Mouse (Mus musculus) spleen, adult 2 months (tissue): Measurements from ENCODE around the gene Ak8. TPM values are rescaled to one million over a fixed set of nuclear protein-coding genes. Genes with fewer than 3 reads are reported as not detected.

Source experiments
- DNase-seq, 2 experiments: peaks; one replicate each; pipeline versions ENCODE4 v3.0.0 to v3.0.0-alpha.2; 2012 to 2021; ENCODE audit warnings: low spot score in 2 of 2, low read depth in 1 of 2
- H3K27ac ChIP-seq: fragments of 200-500 bp; 2 replicates; pipeline ENCODE4 v1.5.1; 2012; ENCODE audit warnings: low read length, inconsistent platforms; ENCODE audit not compliant: insufficient read depth
- H3K27me3 ChIP-seq: fragments of 200-500 bp; 2 replicates; pipeline ENCODE4 v1.6.1; 2012; ENCODE audit warnings: mild to moderate bottlenecking, moderate library complexity, low read length, inconsistent platforms; ENCODE audit not compliant: control insufficient read depth, insufficient read depth
- H3K36me3 ChIP-seq: fragments of 200-500 bp; 2 replicates; pipeline ENCODE4 v1.6.1; 2012; ENCODE audit warnings: mild to moderate bottlenecking, low read length, inconsistent platforms; ENCODE audit not compliant: control insufficient read depth, insufficient read depth
- H3K4me1 ChIP-seq: fragments of 200-500 bp; 2 replicates; pipeline ENCODE4 v1.6.1; 2011; ENCODE audit warnings: inconsistent platforms; ENCODE audit not compliant: control insufficient read depth, insufficient read depth, insufficient read length
- H3K4me3 ChIP-seq: fragments of 200-500 bp; 2 replicates; pipeline ENCODE4 v1.5.1; 2011; ENCODE audit warnings: mild to moderate bottlenecking, inconsistent platforms; ENCODE audit not compliant: insufficient read depth, insufficient read length; ENCODE audit errors: extremely low read depth
- CTCF ChIP-seq: fragments of 200-500 bp; IDR thresholded peaks from 2 replicates; pipeline ENCODE4 v1.5.1; 2011; ENCODE audit warnings: mild to moderate bottlenecking, inconsistent platforms; ENCODE audit not compliant: insufficient read depth, insufficient read length, insufficient replicate concordance; ENCODE audit errors: extremely low read depth
- POLR2A ChIP-seq: fragments of 200-500 bp; IDR thresholded peaks from 2 replicates; pipeline ENCODE4 v1.6.1; 2011; ENCODE audit warnings: low read depth, low read length, inconsistent platforms
- WGBS: fragments of 180-500 bp; shearing (Covaris S2); methylation state at CpG from one replicate; pipeline ENCODE4 v1.1.7; 2018; 5-methylcytosine and 5-hydroxymethylcytosine counted together
- polyA plus RNA-seq: library from polyadenylated mRNA; depleted of rRNA; stranded (reverse); fragments of >200 nt; gene quantifications from 2 replicates; pipeline ENCODE4 v1.2.3, GENCODE M21; 2012

The Ak8 gene
- polyA plus RNA-seq, 1 experiment = 0.94 TPM

DNA sequence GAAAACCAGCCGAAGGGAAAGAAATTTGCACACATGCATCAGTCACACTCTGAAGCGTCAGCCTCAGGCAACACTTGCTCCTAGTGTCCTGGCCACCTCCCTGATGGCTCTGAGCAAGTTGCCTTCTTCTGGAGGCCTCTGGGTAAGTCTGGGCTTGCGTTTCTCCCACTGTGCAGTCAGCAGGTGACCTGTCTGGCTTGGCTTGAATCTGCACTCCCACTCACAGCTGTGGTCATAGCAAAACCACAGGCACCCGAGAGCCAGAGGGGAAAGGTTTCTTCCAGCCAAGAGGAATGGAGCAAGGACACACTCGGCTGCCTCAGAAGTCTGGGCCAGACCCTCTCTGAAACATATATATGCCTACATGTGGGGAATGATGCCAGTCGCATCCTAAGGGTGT, 108.9 kb downstream of the Ak8 start:
- Histone ChIP-seq H3K27ac (no peak overlapping the region), H3K4me1 (no peaks in the 10 kb centered on the region), H3K36me3 (no peaks in the 10 kb centered on the region), H3K27me3 (no peaks in the 10 kb centered on the region; the same call in 1 of the 2 replicates), H3K4me3 (no peak overlapping the region)
- no peak for DNase-seq
- 79% methylated on average over 6 of the region's 6 CpGs for WGBS
- TF ChIP-seq POLR2A (no peak), CTCF (no peak)

DNA sequence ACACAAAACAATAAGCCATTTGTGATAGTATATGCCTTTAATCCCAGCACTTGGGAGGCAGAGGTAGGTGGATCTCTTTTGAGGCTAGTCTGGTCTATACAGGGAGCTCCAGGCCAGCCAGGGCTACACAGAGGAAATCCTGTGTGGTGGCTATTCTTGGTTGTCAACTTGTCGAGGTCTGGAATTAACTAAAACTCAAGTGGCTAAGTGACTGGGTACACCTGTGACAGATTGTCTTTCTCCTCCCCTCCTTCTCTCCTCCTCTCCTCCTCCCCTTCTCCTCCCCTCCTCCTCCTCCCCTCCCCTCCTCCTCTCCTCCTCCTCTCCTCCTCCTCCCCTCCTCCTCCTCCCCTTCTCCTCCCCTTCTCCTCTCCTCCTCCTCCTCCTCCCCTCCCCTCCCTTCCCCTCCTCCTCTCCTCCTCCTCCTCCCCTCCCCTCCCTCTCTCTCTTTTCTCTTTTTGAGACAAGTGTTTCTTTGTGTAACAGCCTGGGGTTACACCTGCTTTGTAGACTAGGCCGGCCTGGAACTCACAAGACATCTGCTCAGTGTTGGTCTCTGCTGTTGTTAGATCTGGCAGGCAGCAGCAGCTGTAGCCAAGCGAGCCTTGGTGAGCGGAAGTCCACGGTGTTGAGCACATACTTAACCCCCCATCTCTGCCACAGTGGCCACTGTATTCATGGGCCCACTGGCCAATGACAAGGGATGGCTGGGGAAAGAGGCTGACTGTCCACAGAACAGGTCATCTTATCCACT, 110.5 kb downstream of the Ak8 start:
- Histone ChIP-seq H3K27me3 (no peaks in the 10 kb centered on the region; the same call in 1 of the 2 replicates), H3K27ac (no peak overlapping the region), H3K36me3 (no peaks in the 10 kb centered on the region), H3K4me1 (no peaks in the 10 kb centered on the region), H3K4me3 (no peak overlapping the region)
- TF ChIP-seq CTCF = no peak
- TF ChIP-seq POLR2A = no peak
- no peak for DNase-seq
- WGBS = 54% methylated on average over 5 of the region's 5 CpGs

DNA sequence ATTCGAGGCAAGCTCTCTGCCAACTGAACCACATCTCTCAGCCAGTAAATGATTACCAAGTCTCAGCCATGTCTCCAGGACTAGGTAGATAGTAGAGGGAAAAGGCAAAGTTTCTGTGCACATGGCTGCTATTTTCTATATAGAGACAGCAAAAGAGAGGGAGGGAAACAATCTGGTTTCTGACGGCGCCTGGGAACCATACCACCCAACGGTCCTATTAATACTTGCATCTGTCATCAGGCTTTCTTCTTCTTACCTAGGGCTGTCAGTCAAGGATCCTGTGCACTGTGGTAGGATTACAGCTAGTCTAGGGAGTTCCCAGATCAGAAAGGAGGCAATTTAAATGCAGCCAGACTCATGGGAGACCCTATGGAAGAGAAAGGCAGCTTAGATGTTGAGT, 118.9 kb downstream of the Ak8 start:
- 80% methylated on average over 4 of the region's 4 CpGs for WGBS
- DNase-seq = no peak
- no peak overlapping the region for H3K4me3 ChIP-seq
- H3K4me1 ChIP-seq = no peaks in the 10 kb centered on the region
- H3K27me3 ChIP-seq = no peaks in the 10 kb centered on the region
- H3K36me3 ChIP-seq = peaks cover 1% of the 10 kb centered on the region; the same call in 1 of the 2 replicates
- no peak overlapping the region for H3K27ac ChIP-seq
- TF ChIP-seq POLR2A (no peak), CTCF (no peak)

DNA sequence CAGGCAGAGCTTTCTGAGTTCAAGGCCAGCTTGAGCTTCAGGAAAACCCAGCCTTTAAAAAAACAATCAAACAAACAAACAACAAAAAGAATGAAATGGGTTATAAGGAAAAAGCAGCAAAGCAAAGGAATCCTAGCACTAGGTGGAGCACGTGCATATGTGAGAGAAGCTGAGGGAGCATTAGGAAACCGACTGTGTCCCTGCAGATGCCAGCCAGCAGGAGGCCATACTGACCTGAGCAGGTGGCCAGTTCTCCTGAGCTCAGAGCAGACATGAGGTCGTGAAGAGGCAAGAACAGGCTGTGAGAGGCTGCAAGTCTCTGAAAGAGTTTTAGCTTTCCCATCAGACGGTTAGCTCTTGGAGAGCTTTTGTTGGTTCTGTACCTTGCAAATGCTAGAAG, 129.3 kb downstream of the Ak8 start:
- H3K4me1 ChIP-seq = no peaks in the 10 kb centered on the region
- no peak for TF ChIP-seq POLR2A
- TF ChIP-seq CTCF = no peak
- H3K27me3 ChIP-seq = no peaks in the 10 kb centered on the region
- H3K4me3 ChIP-seq = no peak overlapping the region
- DNase-seq = no peak
- peaks cover 24% of the 10 kb centered on the region for H3K36me3 ChIP-seq
- no peak overlapping the region for H3K27ac ChIP-seq
- 79% methylated on average over 4 of the region's 4 CpGs for WGBS

DNA sequence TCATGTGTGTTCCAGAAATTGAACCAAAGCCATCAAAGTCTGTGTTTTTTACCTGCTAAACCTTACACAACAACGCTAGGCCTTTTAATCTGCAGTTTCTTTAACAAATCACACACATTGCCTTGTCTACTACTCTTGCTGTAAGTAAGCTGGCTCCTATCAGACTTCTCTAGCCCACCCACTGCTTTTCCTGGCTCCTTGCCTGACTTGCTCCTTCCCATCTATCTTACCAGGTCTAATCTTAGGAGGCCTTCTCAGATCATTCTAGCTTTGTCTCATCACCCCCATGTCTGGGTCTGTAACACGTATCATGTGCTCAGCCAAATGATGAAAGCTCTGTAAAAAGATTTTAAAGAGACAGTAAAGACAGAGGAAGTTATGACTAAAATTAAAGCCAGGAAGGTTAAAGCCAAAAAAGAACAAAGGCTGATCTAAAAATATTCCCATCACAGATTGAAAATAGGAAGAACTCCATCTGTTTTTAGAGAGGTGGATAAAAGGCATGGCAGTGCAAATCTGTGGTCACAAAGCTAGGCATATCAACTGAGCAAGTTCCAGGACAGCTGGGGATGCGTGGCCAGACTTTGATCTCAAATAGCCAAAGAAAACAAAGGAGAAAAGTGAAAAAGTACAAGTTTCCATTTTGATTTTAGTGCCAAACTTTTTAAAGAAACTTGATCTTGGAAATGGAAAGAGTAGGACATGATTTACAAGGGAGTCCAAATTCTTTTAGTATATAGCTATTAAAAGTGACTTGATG, 136.4 kb downstream of the Ak8 start:
- peaks cover 7% of the 10 kb centered on the region; the same call in 1 of the 2 replicates for H3K36me3 ChIP-seq
- 68% methylated on average over 3 of the region's 3 CpGs for WGBS
- DNase-seq = no peak
- H3K27me3 ChIP-seq = 0 out of 2 replicates have a peak, but pooled peaks cover 2% of the 10 kb centered on the region
- no peak overlapping the region for H3K4me3 ChIP-seq
- peaks cover 10% of the 10 kb centered on the region for H3K4me1 ChIP-seq
- no peak overlapping the region for H3K27ac ChIP-seq
- TF ChIP-seq CTCF (no peak), POLR2A (no peak)

DNA sequence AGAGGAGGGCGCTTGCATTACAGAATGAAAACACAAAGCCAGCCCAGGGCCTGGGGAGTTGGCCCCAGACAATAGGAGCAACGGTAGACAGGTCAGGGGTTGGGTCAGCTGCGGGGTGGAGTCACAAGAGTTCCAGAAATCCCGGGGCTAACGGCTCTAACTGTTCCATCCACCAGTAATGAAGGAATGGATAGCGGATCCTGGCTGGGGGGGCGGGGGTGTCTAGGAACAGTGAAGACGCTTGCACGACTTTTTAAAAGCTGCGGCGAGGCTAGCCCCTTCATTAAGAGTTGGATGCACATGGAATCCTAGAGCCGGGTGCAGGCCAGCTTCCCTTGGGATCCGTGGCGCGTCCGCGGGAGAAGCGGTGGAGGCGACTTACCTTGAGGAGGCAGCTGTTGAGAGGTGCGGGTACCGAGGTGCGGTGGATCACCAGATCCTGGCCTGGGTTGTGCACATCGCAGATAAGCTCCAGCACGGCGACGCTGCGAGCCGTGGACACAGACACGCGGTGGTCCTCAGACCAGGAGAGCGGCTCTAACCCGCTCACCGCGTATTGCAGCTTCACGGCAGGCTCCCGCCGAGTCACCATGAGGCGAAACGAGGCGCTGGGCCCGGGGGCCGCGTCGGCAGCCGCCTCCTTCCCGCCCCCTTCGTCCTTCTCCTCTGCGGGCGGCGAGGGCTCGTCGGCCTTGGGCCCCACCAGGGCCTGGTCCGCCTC, 139.7 kb downstream of the Ak8 start:
- peak overlapping the region; percentile 99 for H3K4me3 ChIP-seq
- H3K36me3 ChIP-seq = peaks cover 4% of the 10 kb centered on the region; the same call in 1 of the 2 replicates
- no peak for DNase-seq
- H3K27ac ChIP-seq = peak overlapping the region; percentile 68
- H3K4me1 ChIP-seq = peaks cover 10% of the 10 kb centered on the region
- under 1% methylated on average over 52 of the region's 53 CpGs for WGBS
- no peak for TF ChIP-seq POLR2A
- no peak for TF ChIP-seq CTCF
- 0 out of 2 replicates have a peak, but pooled peaks cover 2% of the 10 kb centered on the region for H3K27me3 ChIP-seq
